Mouse (Mus musculus) left cerebral cortex, adult 9 months (tissue): Measurements from ENCODE around the gene Carmil1.

Experiments
- DNase-seq, 2 experiments: peaks; one replicate each; pipeline ENCODE4 v3.0.0; 2022; ENCODE audit warnings: low spot score in 2 of 2

The Carmil1 gene

GRCm38 (mm10) chr13:24048611-24049010 is 232.0 kb downstream of the Carmil1 start:
- no peak for DNase-seq

DNA sequence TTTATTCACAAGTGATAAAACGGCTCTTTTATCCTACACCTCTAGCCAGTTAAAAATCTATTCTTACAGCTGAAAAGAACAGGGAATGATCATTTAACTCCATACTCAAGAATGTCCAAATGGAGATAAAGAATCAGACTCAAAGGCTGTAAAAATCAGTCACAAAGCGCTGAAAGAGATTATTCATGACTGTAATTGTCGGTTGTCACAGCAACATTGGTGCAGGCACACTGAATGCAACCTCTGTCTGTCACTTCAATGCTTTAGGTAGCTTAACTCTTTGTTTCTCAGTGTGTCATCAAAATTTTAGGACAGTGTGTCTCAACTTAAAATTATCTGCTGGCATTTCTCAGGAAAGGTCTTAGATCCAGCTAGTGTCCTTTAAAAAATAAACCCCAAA is 235.3 kb downstream of the Carmil1 start:
- DNase-seq = no peak

- no peak for DNase-seq
These were observed 240.4 kb downstream of the Carmil1 start for GRCm38 (mm10) chr13:24040221-24040620.

- peak in 1 of 2 experiments; percentile 7 for DNase-seq
These were observed 243.1 kb downstream of the Carmil1 start for GRCm38 (mm10) chr13:24037502-24037901.

DNA sequence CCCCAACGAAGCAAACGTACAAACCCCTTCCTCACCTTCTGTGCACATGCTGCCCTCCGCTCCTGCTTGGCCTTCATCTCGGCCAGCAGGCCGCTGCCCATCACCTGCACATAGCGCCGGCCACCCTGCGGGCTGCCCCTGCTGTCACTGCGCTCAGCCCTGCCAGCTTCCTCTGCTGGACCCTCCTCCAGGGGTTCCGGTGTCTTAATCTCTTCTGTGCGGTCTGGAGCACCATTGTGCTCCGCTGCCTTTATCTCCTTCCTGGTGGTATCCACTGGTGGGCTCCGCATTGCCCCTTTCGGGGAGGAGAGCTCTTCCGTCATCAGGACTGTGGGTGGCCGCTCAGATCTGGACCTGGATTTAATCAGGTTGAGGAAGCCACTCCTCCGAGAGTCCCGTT is 244.4 kb downstream of the Carmil1 start:
- no peak for DNase-seq

DNA sequence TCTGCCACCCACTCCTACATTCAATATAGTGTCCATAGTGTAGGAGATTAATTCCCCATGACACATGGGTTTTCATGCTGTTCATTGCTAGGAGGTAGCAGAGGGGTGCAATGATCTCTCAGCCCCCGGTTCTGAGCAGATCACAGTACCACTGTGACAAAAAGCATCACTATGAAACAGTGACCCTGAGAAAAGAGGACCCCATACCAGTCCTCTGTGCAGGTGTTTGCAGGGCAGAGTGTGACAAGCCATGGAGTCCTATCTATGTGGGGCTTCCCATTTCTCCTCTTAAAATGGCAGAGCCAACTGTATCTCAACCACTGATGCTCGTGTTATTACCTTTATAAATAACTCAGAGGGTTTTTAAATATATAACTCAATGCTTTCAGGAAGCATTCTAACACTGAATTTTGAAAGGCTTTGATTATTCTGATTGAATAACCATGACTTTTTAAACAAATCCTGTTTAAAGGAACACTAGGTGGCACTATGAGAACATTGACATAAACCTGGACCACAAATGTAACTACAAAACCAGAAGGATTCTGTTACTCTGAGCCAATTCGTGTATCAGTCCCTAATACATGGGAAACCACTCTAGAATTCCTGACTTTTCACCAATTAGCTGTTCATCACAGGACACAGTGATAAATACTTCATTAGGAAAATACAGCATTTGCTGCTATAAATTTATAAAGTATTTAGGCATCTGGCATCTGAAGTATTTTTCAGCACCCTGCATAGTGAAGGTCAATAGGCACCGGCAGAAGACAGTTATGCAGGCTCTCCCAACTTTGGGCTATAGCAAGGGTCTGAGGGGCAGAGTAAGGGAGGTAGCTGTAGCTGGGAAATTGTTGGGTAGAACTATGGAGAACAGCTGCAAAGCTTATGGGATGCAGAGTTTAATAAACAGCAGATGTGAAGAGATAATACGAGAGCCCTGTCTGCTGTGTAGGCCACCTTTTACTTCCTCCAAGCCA is 253.1 kb downstream of the Carmil1 start:
- no peak for DNase-seq

- DNase-seq = no peak
These were observed 262.1 kb downstream of the Carmil1 start for GRCm38 (mm10) chr13:24018515-24018914.

DNA sequence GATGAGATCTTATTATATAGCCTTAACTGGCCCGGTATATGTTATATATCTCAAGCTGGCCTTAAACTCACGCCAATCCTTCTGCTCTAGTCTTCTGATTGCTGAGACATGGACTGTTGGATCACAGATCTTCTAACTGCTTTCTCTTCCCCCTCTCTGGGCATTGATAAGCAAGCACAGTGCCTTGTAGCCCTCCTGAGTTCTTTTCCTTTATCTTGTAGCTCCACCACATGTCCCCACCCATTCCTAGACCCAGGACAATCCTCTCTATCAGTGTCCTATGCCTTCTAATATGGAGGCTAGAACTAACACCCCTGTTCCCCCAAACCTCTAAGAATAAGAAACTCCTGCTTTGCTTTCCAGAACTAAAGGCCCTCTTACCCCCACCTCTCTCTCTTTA is 275.1 kb downstream of the Carmil1 start:
- no peak for DNase-seq

GRCm38 (mm10) chr13:24001797-24002196 is 278.8 kb downstream of the Carmil1 start:
- no peak for DNase-seq

GRCm38 (mm10) chr13:24001081-24001480 is 279.5 kb downstream of the Carmil1 start:
- DNase-seq = peak in 1 of 2 experiments; percentile 7

- no peak for DNase-seq
These were observed 281.8 kb downstream of the Carmil1 start for GRCm38 (mm10) chr13:23998826-23999225.

DNA sequence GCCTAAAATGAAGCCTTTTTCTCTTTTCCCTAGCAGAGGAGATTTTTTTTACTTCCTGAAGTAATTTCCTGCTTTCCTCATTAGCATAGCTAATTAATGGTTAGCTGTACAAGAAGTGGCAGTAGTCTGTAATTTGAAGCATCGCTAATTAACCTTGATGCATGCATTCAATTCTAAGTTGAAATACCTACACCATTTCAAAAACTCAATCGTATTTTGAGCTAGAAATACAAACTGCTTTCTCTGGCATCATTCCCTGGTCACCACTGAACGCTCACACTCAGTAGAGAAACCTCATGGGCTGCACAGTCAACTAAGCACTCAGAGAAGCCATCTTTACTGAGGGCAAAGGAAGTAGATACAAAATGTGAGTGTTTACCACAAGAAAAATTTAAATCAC is 285.8 kb downstream of the Carmil1 start:
- DNase-seq = no peak

DNA sequence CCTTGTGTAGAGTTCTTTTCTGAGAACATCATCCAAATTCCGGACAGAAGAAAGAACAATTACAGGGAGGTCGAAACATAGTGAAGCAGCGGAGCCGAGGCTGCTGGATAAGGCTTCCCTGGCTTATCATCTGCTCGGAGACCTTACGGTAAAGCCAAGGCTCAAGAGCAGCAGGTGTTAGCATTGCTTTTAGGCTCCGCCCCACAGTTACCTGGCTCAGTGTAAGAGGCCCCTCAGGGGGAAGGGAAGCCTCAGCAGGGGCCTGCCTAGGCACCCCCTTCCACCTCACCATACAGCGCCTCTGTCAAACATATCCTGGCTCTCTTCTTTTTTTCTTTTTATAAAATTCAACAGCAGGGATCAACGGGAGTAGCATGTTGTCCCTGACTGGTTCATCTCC is 286.6 kb downstream of the Carmil1 start:
- no peak for DNase-seq

GRCm38 (mm10) chr13:23990928-23991327 is 289.7 kb downstream of the Carmil1 start, which contains the start of gene Scgn:
Gene Scgn (minus strand): TSS chr13:23991214.
- DNase-seq = no peak

GRCm38 (mm10) chr13:23990451-23990850 is 290.1 kb downstream of the Carmil1 start:
- DNase-seq = no peak

GRCm38 (mm10) chr13:23985130-23985529 is 295.5 kb downstream of the Carmil1 start:
- DNase-seq = no peak

DNA sequence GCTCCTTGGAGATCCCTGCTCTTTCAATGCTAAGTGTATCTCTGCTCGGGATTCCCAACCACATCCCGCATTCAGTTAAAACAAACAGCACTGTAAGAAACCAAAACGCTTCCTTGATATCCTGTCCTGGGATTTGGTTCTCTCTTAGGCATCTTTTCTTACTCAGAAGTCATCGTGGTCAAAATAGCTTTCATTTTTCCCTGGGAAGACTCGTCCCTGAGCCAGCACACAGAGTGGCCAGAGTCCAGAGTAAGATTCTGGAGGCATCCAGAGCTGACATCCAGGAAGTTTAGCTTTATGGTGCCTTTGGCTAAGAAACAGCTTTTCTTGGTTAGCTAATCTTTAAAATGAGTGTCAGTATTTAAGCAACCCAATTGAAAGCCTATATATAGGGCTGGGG is 308.3 kb downstream of the Carmil1 start:
- DNase-seq = no peak

GRCm38 (mm10) chr13:23971870-23972269 is 308.7 kb downstream of the Carmil1 start:
- no peak for DNase-seq

GRCm38 (mm10) chr13:23964909-23965308 is 315.7 kb downstream of the Carmil1 start:
- DNase-seq = no peak
